Mouse (Mus musculus) lung, embryonic 14.5 days (tissue): Measurements from ENCODE around the gene Pitpnb. TPM values are rescaled to one million over a fixed set of nuclear protein-coding genes. Genes with fewer than 3 reads are reported as not detected.
A peak's percentile ranks its signal among the peaks of the same experiment; 100 is the strongest.

Experiments used
- ATAC-seq: fragments of 200-750 bp; cut with Nextera tagmentation; 2 replicates; pipeline ENCODE4 v1.8.0; 2017; ENCODE audit warnings: mild to moderate bottlenecking, moderate TSS enrichment, moderate library complexity; ENCODE audit not compliant: insufficient read depth
- DNase-seq: peaks from one replicate; pipeline ENCODE4 v3.0.0-alpha.2; 2015
- H3K27ac ChIP-seq: fragments of 300-500 bp; sonication (generic); 2 replicates; pipeline ENCODE4 v1.5.1; 2014; ENCODE audit warnings: low read depth, mild to moderate bottlenecking, moderate library complexity
- H3K27me3 ChIP-seq: fragments of 300-500 bp; sonication (generic); 2 replicates; pipeline ENCODE4 v1.6.1; 2014; ENCODE audit warnings: low read length, control low read depth; ENCODE audit not compliant: insufficient read depth
- H3K36me3 ChIP-seq: fragments of 300-500 bp; sonication (generic); 2 replicates; pipeline ENCODE4 v1.6.1; 2014; ENCODE audit warnings: control low read depth; ENCODE audit not compliant: insufficient read depth
- H3K4me1 ChIP-seq: fragments of 300-500 bp; sonication (generic); 2 replicates; pipeline ENCODE4 v1.6.1; 2014; ENCODE audit warnings: antibody characterized with exemption, control low read depth; ENCODE audit not compliant: insufficient read depth
- H3K4me2 ChIP-seq: fragments of 300-500 bp; sonication (generic); 2 replicates; pipeline ENCODE4 v1.6.1; 2014; ENCODE audit warnings: mild to moderate bottlenecking
- H3K4me3 ChIP-seq: fragments of 300-500 bp; sonication (generic); 2 replicates; pipeline ENCODE4 v1.5.1; 2014; ENCODE audit warnings: low read depth, low read length
- H3K9ac ChIP-seq: fragments of 300-500 bp; sonication (generic); 2 replicates; pipeline ENCODE4 v1.6.1; 2014
- H3K9me3 ChIP-seq: fragments of 300-500 bp; sonication (generic); 2 replicates; pipeline ENCODE4 v1.6.1; 2016; ENCODE audit warnings: low read depth, low read length, control low read depth
- CTCF ChIP-seq: IDR thresholded peaks from 2 replicates; pipeline ENCODE4 v1.5.1; 2016; ENCODE audit warnings: antibody characterized with exemption, low read depth
- WGBS: fragments of 180-500 bp; shearing (Covaris S2); extraction: QIAGEN DNeasy Blood & Tissue Kit; methylation state at CpG from one replicate; pipeline ENCODE4 v1.1.7; 2014; 5-methylcytosine and 5-hydroxymethylcytosine counted together
- polyA plus RNA-seq: library from polyadenylated mRNA; unstranded; fragments of >200 nt; fragmentation: Nextera tagmentation; extraction: Ambion mirVana; gene quantifications from 2 replicates; pipeline ENCODE4 v1.2.1, GENCODE M21; 2014

The Pitpnb gene
- polyA plus RNA-seq, 1 experiment from 2014 or later, result 120 TPM

GRCm38 (mm10) chr5:111318946-111319345 lies 11.6 kb upstream of the Pitpnb start:
- Histone ChIP-seq H3K4me2 (no peak overlapping the region), H3K36me3 (no peaks in the 10 kb centered on the region), H3K9me3 (no peaks in the 10 kb centered on the region), H3K9ac (no peak overlapping the region), H3K27me3 (no peaks in the 10 kb centered on the region), H3K4me1 (no peaks in the 10 kb centered on the region), H3K27ac (no peak overlapping the region), H3K4me3 (no peak overlapping the region)
- no peak for TF ChIP-seq CTCF
- DNase-seq (no peak), ATAC-seq (no peak)
- WGBS, result 51% methylated on average over 1 of the region's 1 CpGs

DNA sequence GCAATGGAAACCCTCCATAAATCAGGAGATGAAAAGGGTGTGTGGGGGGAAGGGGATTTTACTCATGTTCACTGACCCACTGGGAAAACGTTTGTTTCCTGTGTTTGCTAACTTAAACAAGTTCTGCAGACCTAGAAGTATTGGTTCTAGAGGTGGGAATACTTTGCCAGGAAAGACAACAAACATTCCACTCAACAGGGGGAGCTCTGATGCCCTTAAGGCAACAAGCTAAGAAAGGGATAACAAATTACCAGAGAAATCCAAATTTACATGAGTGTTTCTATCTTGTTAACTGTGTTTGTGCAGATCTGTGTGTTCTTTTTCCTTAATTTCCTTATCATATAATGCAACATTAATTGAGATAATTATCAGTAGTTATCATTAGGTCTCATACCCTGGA lies 4.8 kb upstream of the Pitpnb start:
- WGBS, result 6% methylated on average over 1 of the region's 1 CpGs
- ATAC-seq, result no peak
- DNase-seq, result peak; percentile 8

GRCm38 (mm10) chr5:111327420-111327819 lies 3.1 kb upstream of the Pitpnb start:
- Histone ChIP-seq H3K4me3 (no peak overlapping the region), H3K27ac (no peak overlapping the region), H3K9ac (no peak overlapping the region), H3K4me1 (no peaks in the 10 kb centered on the region; the same call in 1 of the 2 replicates), H3K4me2 (no peak overlapping the region), H3K36me3 (no peaks in the 10 kb centered on the region), H3K9me3 (no peaks in the 10 kb centered on the region), H3K27me3 (no peaks in the 10 kb centered on the region)
- TF ChIP-seq CTCF, result no peak
- peak; percentile 31 for DNase-seq
- WGBS, result 71% methylated on average over 7 of the region's 7 CpGs
- no peak for ATAC-seq

More for the DNA sequence above, 4.8 kb upstream of the Pitpnb start:
- no peak overlapping the region for H3K9ac ChIP-seq
- H3K4me3 ChIP-seq, result no peak overlapping the region
- H3K4me1 ChIP-seq, result no peaks in the 10 kb centered on the region
- H3K4me2 ChIP-seq, result no peak overlapping the region
- no peak overlapping the region for H3K27ac ChIP-seq
- no peaks in the 10 kb centered on the region for H3K36me3 ChIP-seq
- peak; percentile 22 for TF ChIP-seq CTCF
- no peaks in the 10 kb centered on the region for H3K27me3 ChIP-seq
- no peaks in the 10 kb centered on the region for H3K9me3 ChIP-seq

DNA sequence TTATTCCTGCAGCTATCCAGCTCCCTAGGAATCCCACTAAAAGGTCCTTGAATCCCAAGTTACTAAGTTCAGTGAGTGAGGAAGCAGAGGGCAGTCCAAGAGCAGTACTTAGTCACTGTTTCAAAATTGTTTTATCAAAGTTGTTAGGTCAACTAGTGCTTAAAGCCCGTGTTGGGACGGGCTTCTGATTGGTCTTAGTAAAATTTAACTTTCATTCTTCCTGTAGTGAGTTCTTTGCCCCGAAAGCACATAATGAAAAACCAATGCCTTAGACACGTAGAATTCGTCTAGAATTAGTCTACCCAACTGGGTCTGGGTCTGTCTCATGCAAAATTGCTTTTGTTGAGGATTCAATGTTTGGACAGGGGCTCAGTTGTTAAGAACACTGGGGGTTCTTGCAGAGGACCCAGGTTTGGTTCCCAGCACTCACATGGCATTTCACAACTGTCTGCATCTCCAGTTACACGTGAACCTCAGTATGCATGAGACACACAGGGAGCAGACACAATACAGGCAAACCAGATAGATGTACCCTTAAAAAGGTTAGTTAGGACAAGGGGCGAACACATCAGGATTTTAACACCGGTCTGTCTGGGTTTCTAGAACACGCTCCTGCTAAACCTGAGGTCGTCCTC lies 664 bp upstream of the Pitpnb start:
- peak overlapping the region; percentile 92 for H3K9ac ChIP-seq
- H3K27me3 ChIP-seq, result no peaks in the 10 kb centered on the region
- peak overlapping the region; percentile 86 for H3K27ac ChIP-seq
- H3K36me3 ChIP-seq, result peaks cover 3% of the 10 kb centered on the region; the same call in 1 of the 2 replicates
- no peaks in the 10 kb centered on the region; the same call in 1 of the 2 replicates for H3K4me1 ChIP-seq
- peak overlapping the region; percentile 94 for H3K4me3 ChIP-seq
- H3K4me2 ChIP-seq, result peak overlapping the region; percentile 76
- 23% methylated on average over 10 of the region's 10 CpGs for WGBS
- ATAC-seq (peak; percentile 26), DNase-seq (no peak)
- no peaks in the 10 kb centered on the region for H3K9me3 ChIP-seq
- TF ChIP-seq CTCF, result no peak

GRCm38 (mm10) chr5:111331099-111331435 lies 504 bp downstream of the Pitpnb start:
- peaks cover 6% of the 10 kb centered on the region; the same call in 1 of the 2 replicates for H3K36me3 ChIP-seq
- no peaks in the 10 kb centered on the region; the same call in 1 of the 2 replicates for H3K4me1 ChIP-seq
- under 1% methylated on average over 14 of the region's 14 CpGs for WGBS
- H3K4me2 ChIP-seq, result peak overlapping the region; percentile 62
- no peaks in the 10 kb centered on the region for H3K27me3 ChIP-seq
- no peaks in the 10 kb centered on the region for H3K9me3 ChIP-seq
- H3K9ac ChIP-seq, result peak overlapping the region; percentile 92
- DNase-seq (peak; percentile 9), ATAC-seq (no peak)
- TF ChIP-seq CTCF, result no peak
- peak overlapping the region; percentile 94 for H3K4me3 ChIP-seq
- peak overlapping the region; percentile 50; the same call in 1 of the 2 replicates for H3K27ac ChIP-seq

DNA sequence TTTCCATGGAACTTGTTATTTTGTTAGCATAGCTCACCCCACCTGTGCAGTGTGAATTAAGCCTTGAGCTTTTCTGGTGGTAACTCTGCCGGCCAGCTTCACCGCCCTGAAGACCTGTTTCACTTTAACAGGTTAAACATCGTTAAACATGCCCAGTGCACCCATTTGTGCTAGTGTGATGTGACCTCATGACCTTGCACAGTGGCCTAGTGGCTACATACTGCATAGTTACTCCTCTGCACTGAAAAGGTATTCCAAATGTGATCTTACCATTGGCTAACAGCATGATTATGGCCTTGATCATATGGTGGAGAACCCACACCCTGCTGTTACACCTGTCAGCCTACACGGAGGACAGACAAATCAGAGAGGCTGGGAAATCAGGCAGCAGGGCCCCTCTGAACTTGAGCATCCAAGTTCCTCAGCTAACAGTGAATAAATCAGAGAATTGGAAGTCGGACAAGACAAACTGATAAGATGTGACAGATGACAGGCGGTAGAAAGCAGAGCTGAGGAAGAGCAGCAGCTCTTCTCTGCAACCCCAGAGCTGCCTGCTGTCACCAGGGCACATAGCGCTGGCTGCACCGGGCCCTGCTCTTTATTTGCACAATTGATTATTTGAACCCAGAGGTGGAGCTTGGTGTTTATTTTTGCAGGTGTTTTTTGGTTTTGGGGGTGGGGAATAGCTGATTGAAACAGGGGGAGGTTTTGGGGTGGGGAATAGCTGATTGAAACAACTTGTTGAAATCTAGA lies 5.6 kb downstream of the Pitpnb start:
- Histone ChIP-seq H3K4me2 (no peak overlapping the region), H3K4me3 (no peak overlapping the region), H3K27me3 (no peaks in the 10 kb centered on the region), H3K9me3 (no peaks in the 10 kb centered on the region), H3K9ac (no peak overlapping the region), H3K27ac (no peak overlapping the region), H3K4me1 (no peaks in the 10 kb centered on the region; the same call in 1 of the 2 replicates), H3K36me3 (peaks cover 46% of the 10 kb centered on the region)
- TF ChIP-seq CTCF, result no peak
- ATAC-seq, result peak; percentile 52; the same call in 1 of the 2 replicates
- peak; percentile 23 for DNase-seq
- WGBS, result 48% methylated on average over 8 of the region's 8 CpGs

DNA sequence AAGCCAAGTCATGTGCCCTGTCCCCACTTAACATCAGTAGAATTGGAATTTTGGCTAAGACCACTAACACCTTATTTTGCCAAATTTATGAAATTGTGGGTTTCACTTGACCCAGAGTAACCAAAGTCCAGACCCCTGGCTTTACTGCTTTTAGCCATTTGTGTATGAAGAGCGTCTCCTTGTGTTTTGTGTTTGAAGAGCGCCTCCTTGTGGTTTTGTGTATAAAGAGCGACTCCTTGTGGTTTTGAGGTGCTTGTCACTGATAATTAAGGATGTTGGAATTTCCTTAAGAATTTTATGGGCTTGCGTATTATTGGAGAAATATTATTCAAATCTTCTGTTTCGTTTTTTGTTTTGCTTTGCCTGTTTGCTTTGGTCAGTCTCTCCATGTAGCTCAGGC lies 11.0 kb downstream of the Pitpnb start:
- Histone ChIP-seq H3K4me2 (no peak overlapping the region), H3K27ac (no peak overlapping the region), H3K27me3 (no peaks in the 10 kb centered on the region), H3K36me3 (peaks cover 88% of the 10 kb centered on the region), H3K9ac (no peak overlapping the region), H3K4me1 (no peaks in the 10 kb centered on the region), H3K4me3 (no peak overlapping the region), H3K9me3 (no peaks in the 10 kb centered on the region)
- DNase-seq (peak; percentile 82), ATAC-seq (no peak)
- 42% methylated on average over 5 of the region's 5 CpGs for WGBS
- peak; percentile 78 for TF ChIP-seq CTCF
